Mouse (Mus musculus) erythroblast, embryonic 14.5 days (primary cell): ENCODE measurements around the gene Rcn1.

Source experiments
- GATA1 ChIP-seq: IDR thresholded peaks from 2 replicates; pipeline ENCODE4 v1.6.1; 2012; ENCODE audit warnings: low read length, inconsistent platforms, mixed read lengths
- TAL1 ChIP-seq: IDR thresholded peaks from 3 replicates; pipeline ENCODE4 v1.6.1; 2012; ENCODE audit warnings: low read length, inconsistent platforms, mixed read lengths

- TF ChIP-seq TAL1 (no peak), GATA1 (no peak)
Observed at GRCm38 (mm10) chr2:105348886-105349285, 50.2 kb downstream of the Rcn1 start.
